Mouse (Mus musculus) right cerebral cortex, postnatal 10 days (tissue): ENCODE measurements around the gene Disp1.

Experiments used
- DNase-seq, 2 experiments: peaks; one replicate each; pipeline ENCODE4 v3.0.0; 2021; ENCODE audit warnings: low spot score in 2 of 2

The Disp1 gene

DNA sequence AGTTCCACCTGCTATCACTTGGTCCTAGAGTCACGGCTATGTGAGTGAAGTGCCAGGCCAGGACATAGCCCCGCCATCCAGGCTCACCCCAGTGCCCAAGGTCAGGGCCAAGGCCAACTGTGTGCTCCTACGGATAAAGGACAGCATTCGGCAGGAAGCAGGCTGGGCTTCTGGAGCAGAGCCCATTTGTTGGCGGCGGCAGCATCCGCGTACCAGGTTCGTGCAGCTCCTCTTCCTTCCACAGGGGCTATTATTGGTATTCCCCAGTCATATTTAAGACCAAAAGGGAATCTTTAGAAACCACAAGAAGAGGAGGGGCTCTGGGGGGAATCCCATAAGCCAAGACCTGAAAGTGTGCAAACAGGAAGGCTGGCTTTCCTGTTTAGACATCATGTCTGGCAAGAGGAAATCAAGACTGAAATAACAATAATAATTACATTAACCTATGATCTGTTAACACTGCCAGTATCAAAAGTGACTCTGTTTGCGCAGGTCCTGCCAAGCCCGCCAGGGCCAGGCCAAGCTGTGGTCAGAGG lies 180.4 kb downstream of the Disp1 start:
- no peak for DNase-seq

DNA sequence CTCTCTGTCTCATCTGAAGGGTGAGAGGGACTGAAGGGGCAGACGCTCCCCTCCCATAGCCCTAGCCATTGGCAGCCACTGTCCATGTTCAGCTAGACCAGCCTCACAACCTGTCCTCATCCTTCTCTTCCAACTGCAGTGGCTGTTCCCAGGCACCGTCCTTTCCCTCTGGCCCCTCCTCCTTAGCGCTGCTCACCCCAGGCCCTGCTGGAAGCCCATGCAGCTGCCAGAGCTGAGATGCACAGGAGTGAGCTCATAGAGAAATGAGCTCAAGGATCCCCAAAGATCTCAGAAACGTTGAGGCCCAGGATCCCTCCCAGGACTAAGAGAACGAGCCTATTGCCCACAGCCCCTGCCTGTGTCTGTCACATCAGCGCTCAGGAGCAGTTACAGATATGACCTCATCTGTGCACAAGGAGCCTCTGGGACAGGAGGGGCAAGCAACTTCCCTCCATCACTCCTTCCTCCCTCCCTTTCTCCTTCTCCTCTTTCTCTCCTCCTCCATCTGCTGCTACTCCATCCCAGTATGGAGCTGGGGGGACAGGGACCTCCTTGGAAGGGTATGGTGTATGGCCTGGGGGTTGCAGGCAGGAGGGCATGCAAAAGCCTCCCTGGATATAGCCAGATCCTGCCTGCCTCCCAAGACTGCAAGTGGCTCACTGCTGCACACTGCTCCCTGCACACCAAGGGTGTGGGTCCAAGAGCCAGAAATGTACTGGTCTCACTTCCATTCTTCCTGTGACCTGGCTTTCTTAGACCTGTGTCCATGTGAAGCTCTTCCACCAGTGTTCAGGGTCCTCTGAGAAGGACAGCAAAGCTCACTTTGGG lies 181.2 kb downstream of the Disp1 start:
- no peak for DNase-seq

DNA sequence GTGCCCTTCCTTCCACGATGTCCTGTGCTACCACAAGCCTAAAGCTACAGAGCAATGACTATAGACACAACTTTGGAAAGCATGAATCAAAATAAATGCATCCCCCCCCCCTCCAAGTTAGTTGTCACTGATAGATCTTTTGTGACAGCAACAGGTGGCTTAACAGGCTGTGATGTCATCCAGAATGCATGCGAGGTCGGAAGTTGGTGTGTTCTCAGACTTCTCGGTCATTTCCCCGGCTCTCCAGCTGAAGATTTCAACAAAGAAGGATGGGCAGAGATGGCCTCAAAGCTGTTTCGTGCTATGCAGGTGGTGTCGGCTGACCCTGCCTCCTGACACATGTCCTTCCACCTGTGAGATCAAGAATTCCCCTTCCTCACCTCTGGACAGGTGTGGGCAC lies 181.9 kb downstream of the Disp1 start:
- DNase-seq = no peak
